Mouse (Mus musculus) lung, adult 2 months (tissue): ENCODE data around the gene Prkag1. TPM values are rescaled to one million over a fixed set of nuclear protein-coding genes. Genes with fewer than 3 reads are reported as not detected.

Experiments used
- DNase-seq: peaks from one replicate; pipeline ENCODE4 v3.0.0; 2022
- H3K4me1 ChIP-seq: fragments of 200-500 bp; 2 replicates; pipeline ENCODE4 v1.6.1; 2011; ENCODE audit warnings: low read length; ENCODE audit not compliant: control insufficient read depth, insufficient read depth
- H3K4me3 ChIP-seq: fragments of 200-500 bp; replicated peaks from 2 replicates; pipeline ENCODE3; 2011; ENCODE audit warnings: low read depth, mild to moderate bottlenecking, control low read depth, low read length; ENCODE audit errors: extremely low read depth
- CTCF ChIP-seq: fragments of 200-500 bp; IDR thresholded peaks from 2 replicates; pipeline ENCODE4 v1.5.1; 2011; ENCODE audit warnings: mild to moderate bottlenecking, low read length, control low read depth; ENCODE audit not compliant: insufficient read depth
- POLR2A ChIP-seq: fragments of 200-500 bp; IDR thresholded peaks from 2 replicates; pipeline ENCODE4 v1.6.1; 2011; ENCODE audit warnings: low read depth, mild to moderate bottlenecking, control low read depth, low read length, borderline replicate concordance; ENCODE audit errors: extremely low read depth
- WGBS: fragments of 180-500 bp; shearing (Covaris S2); methylation state at CpG from one replicate; pipeline ENCODE4 v1.1.7; 2018; 5-methylcytosine and 5-hydroxymethylcytosine counted together
- polyA plus RNA-seq: library from polyadenylated mRNA; depleted of rRNA; stranded (reverse); fragments of >200 nt; gene quantifications from 2 replicates; pipeline ENCODE4 v1.2.3, GENCODE M21; 2012

The Prkag1 gene
- polyA plus RNA-seq, 1 experiment: 62.8 TPM

- WGBS: 93% methylated on average over 11 of the region's 11 CpGs
- no peak for DNase-seq
- no peaks in the 10 kb centered on the region for H3K4me1 ChIP-seq
- no peak for TF ChIP-seq POLR2A
- no peak for TF ChIP-seq CTCF
- H3K4me3 ChIP-seq: no peak overlapping the region
Measured at GRCm38 (mm10) chr15:98843595-98844223, 12.4 kb upstream of the Prkag1 start.

- TF ChIP-seq CTCF (no peak), POLR2A (no peak)
- 92% methylated on average over 30 of the region's 30 CpGs for WGBS
- DNase-seq: no peak
- H3K4me3 ChIP-seq: no peak overlapping the region
- H3K4me1 ChIP-seq: no peaks in the 10 kb centered on the region
Measured at GRCm38 (mm10) chr15:98839671-98840585, 8.6 kb upstream of the Prkag1 start.

- TF ChIP-seq CTCF (no peak), POLR2A (no peak)
- no peak overlapping the region for H3K4me3 ChIP-seq
- H3K4me1 ChIP-seq: no peaks in the 10 kb centered on the region
- no peak for DNase-seq
- 97% methylated on average over 14 of the region's 14 CpGs for WGBS
Measured at GRCm38 (mm10) chr15:98839161-98839560, 7.8 kb upstream of the Prkag1 start.

- H3K4me3 ChIP-seq: no peak overlapping the region
- WGBS: 77% methylated on average over 4 of the region's 4 CpGs
- no peaks in the 10 kb centered on the region for H3K4me1 ChIP-seq
- DNase-seq: no peak
- TF ChIP-seq POLR2A (no peak), CTCF (no peak)
Measured at GRCm38 (mm10) chr15:98837743-98838103, 6.4 kb upstream of the Prkag1 start.

- no peaks in the 10 kb centered on the region for H3K4me1 ChIP-seq
- WGBS: 93% methylated on average over 21 of the region's 21 CpGs
- no peak overlapping the region for H3K4me3 ChIP-seq
- TF ChIP-seq CTCF (no peak), POLR2A (no peak)
- no peak for DNase-seq
Measured at GRCm38 (mm10) chr15:98837006-98837742, 5.9 kb upstream of the Prkag1 start.

GRCm38 (mm10) chr15:98835291-98835690 is 4.0 kb upstream of the Prkag1 start:
- Histone ChIP-seq H3K4me1 (no peaks in the 10 kb centered on the region), H3K4me3 (no peak overlapping the region)
- TF ChIP-seq POLR2A (no peak), CTCF (no peak)
- 91% methylated on average over 14 of the region's 14 CpGs for WGBS
- no peak for DNase-seq

GRCm38 (mm10) chr15:98834059-98834458 is 2.7 kb upstream of the Prkag1 start:
- DNase-seq: no peak
- 83% methylated on average over 13 of the region's 13 CpGs for WGBS
- Histone ChIP-seq H3K4me1 (no peaks in the 10 kb centered on the region; the same call in 1 of the 2 replicates), H3K4me3 (no peak overlapping the region)
- TF ChIP-seq CTCF (no peak), POLR2A (no peak)

GRCm38 (mm10) chr15:98833281-98833680 is 2.0 kb upstream of the Prkag1 start:
- DNase-seq: no peak
- WGBS: 88% methylated on average over 11 of the region's 11 CpGs
- no peaks in the 10 kb centered on the region; the same call in 1 of the 2 replicates for H3K4me1 ChIP-seq

GRCm38 (mm10) chr15:98832161-98833058 is 1.1 kb upstream of the Prkag1 start:
- no peak for DNase-seq
- no peak for TF ChIP-seq CTCF
- no peak for TF ChIP-seq POLR2A
- 47% methylated on average over 12 of the region's 12 CpGs for WGBS
- H3K4me1 ChIP-seq: no peaks in the 10 kb centered on the region; the same call in 1 of the 2 replicates
- no peak overlapping the region for H3K4me3 ChIP-seq

More at GRCm38 (mm10) chr15:98833281-98833680, 2.0 kb upstream of the Prkag1 start:
- TF ChIP-seq CTCF: no peak
- no peak for TF ChIP-seq POLR2A
- no peak overlapping the region for H3K4me3 ChIP-seq
